Mouse (Mus musculus): Measurements from ENCODE around the gene 9530077C05Rik.
"Not testable (repeated sequence)": the region's sequence is repeated elsewhere in the genome, so short reads cannot be mapped to it uniquely, and the experiment has no call there.

DNA sequence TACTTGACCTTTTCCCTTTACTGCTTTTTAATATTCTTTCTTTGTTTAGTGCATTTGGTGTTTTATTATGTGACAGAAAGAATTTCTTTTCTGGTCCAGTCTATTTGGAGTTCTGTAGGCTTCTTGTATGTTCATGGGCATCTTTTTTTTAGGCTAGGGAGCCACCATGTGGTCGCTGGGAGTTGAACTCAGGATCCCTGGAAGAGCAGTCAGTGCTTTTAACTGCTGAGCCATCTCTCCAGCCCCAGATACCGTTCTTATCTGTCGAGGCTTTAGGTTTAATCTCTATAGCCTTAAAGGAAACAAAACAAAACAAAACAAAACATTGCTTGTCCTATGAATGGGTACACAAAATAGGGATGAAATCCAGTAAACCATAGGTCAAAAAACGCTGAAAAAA is 3.0 kb upstream of the 9530077C05Rik start:
- TF ChIP-seq USF1 (IDR thresholded peaks at IDR 0.05; ENCODE audit: low read depth); POLR2A (IDR thresholded peaks at IDR 0.05; ENCODE audit: insufficient read length, low read depth); POLR2AphosphoS2 (IDR thresholded peaks at IDR 0.05; ENCODE audit: insufficient read length, low read depth); REST (IDR thresholded peaks at IDR 0.05; ENCODE audit: insufficient read depth, insufficient read length); SRF (IDR thresholded peaks at IDR 0.05; ENCODE audit: control insufficient read depth, insufficient read length, low read depth); CEBPB (IDR thresholded peaks at IDR 0.05; ENCODE audit: insufficient read depth, poor library complexity, severe bottlenecking); MYOG (IDR thresholded peaks at IDR 0.05; ENCODE audit: control insufficient read depth in 1 of 3, insufficient read depth in 1 of 3, insufficient read length in 2 of 3, low read depth in 2 of 3); MYOD1 (IDR thresholded peaks at IDR 0.05; ENCODE audit: control insufficient read depth in 1 of 3, insufficient read length in 2 of 3, low read depth in 2 of 3): not testable (repeated sequence)

Measured in myocyte (in vitro differentiated cells).